Mouse (Mus musculus) layer of hippocampus, postnatal 36 days (tissue): ENCODE measurements around the gene Olfr194. TPM values are rescaled to one million over a fixed set of nuclear protein-coding genes. Genes with fewer than 3 reads are reported as not detected.
"Not testable (repeated sequence)": the region's sequence is repeated elsewhere in the genome, so short reads cannot be mapped to it uniquely, and the experiment has no call there.

Source experiments
- DNase-seq, 2 experiments: peaks; one replicate each; pipeline ENCODE4 v3.0.0; 2022
- total RNA-seq, 2 experiments: library from RNA; stranded (reverse); gene quantifications; 2 replicates each; pipeline ENCODE4 v1.2.3; 2021

Olfr194 gene
- total RNA-seq, result not detected

GRCm38 (mm10) chr16:59120969-59121368 lies at the start of gene Olfr194:
Gene Olfr194 (minus strand): TSS chr16:59121069.
- no peak for DNase-seq

DNA sequence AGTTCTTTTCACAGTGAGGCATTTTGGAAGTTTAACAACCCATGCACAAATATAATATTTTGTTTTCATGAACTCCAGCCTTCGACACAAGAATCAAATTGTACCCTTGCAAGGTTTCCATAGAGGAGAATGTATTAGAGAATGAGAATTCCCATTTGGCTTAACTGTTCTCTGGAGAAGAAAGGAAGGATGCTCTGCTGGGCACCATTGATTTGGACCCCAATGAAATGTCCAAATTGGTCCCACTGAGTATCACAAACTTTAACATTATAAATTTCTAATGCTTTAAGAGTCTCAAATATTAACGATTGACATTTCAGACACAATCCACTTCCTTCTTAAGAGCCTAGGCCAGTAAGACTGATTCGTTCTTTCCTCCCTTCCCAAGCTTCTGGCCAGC lies 49.5 kb upstream of the Olfr194 start, which contains the start of gene Olfr196:
Olfr196 (minus strand) TSS at position 101 of the 400 bp plus-strand sequence.
- no peak for DNase-seq

- no peak for DNase-seq
Observed at GRCm38 (mm10) chr16:59151996-59152395, 31.1 kb upstream of the Olfr194 start.

GRCm38 (mm10) chr16:59146746-59147145 lies 25.9 kb upstream of the Olfr194 start, which contains the start of gene Olfr195:
Gene Olfr195 (plus strand): TSS chr16:59147046.
- no peak for DNase-seq

DNA sequence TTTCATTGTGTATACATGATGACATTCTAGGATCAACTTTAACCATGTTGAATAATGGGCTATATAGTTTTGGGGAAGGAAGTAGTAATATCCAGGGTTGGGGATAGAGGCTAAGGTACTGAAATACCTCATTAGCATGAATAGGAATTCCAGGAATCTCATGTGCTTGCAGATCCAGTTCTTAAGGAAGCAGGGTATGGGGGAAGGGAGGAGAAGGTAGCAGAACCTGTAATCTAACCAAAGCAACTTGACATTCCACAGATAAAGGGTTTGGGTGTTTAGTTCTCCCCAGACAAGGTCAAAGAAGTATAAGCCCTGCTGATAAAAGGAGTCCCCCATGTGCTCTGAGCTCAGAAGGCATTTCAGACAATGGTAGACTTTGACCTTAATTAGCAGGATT lies 20.2 kb upstream of the Olfr194 start:
- no peak for DNase-seq

- DNase-seq, result no peak
Observed at GRCm38 (mm10) chr16:59130740-59131139, 9.9 kb upstream of the Olfr194 start.

- no peak for DNase-seq
Observed at GRCm38 (mm10) chr16:59111781-59112180, 9.1 kb downstream of the Olfr194 start, which contains the start of gene Olfr193. Gene Olfr193 (minus strand): TSS chr16:59111881.

DNA sequence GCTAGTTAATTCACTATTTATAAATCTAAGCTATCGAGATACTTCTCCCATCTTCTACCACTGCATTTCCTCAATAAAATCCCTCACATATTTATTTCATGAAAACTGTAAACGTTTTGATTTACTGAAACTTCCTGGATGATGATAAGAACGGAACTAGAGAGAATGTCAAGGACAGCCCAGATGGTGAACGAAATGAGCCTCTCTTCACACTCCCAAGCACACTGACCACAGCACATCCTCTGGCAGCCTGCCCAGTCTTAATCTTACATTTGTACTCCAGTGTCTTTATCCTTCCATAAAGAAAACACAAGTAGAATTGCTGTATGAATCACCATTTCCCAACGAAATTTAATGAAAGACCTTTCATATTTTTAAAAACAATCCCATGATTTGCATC lies 12.3 kb downstream of the Olfr194 start:
- DNase-seq, result not testable (repeated sequence)

GRCm38 (mm10) chr16:59105312-59105711 lies 15.6 kb downstream of the Olfr194 start:
- DNase-seq, result no peak

- DNase-seq, result not testable (repeated sequence)
Observed at GRCm38 (mm10) chr16:59089722-59090121, 31.1 kb downstream of the Olfr194 start, which contains the start of gene Olfr191. Gene Olfr191 (minus strand): TSS chr16:59089822.

GRCm38 (mm10) chr16:59081113-59081512 lies 39.8 kb downstream of the Olfr194 start:
- DNase-seq, result not testable (repeated sequence)

- DNase-seq, result no peak
Observed at GRCm38 (mm10) chr16:59077905-59078304, 43.0 kb downstream of the Olfr194 start, which contains the start of gene Olfr190. Gene Olfr190 (minus strand): TSS chr16:59078005.

DNA sequence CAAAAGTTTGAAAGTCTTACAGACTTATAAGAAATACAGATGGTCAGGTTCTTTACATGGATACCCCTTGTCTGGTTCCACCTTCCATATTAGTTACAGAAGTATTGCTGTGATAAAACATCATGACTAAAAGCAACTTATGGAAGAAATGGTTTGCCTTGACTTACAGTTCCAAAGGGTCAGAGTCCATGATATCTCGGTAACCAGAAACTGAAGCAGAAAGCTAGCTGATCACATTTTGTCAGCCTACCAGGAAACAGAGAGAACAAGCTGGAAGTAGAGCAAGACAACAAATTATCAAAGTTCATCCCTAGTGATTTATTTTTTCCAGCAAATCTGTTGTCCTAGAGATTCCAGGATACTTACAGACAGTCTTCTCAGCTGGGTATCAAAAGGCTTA lies 47.3 kb downstream of the Olfr194 start:
- no peak for DNase-seq

DNA sequence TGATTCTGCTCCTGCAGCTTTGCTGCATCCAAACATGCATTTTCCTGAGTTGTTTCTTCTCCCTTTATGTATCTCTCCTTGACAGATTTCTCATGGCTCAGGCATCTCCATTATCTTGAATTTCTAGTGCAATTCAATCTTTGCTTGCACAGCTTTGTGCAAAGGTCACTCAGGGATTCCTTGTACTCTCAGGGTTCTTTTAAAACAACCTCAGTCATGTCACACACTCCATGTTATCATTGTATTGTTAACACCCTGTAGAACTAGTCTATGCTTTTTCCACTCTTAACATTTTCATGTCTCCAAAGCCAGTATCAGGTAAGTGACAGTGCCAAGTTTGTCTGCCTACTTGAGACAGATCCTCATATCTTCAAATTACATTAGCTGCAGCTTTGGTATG lies 49.1 kb downstream of the Olfr194 start:
- DNase-seq, result no peak

Other genes starting within 250 kb of the Olfr194 start
- gene Olfr177, start 246.3 kb downstream of the Olfr194 start, total RNA-seq, result not detected
- gene Olfr178, start 229.0 kb downstream of the Olfr194 start, total RNA-seq, result not detected
- not detected for gene Olfr181, start 192.3 kb downstream of the Olfr194 start, total RNA-seq
- gene Olfr180, start 191.7 kb downstream of the Olfr194 start, total RNA-seq, result not detected
- not detected for gene Olfr183, start 125.7 kb downstream of the Olfr194 start, total RNA-seq
- not detected for gene Olfr186, start 90.8 kb downstream of the Olfr194 start, total RNA-seq
- gene Olfr187, start 81.3 kb downstream of the Olfr194 start, total RNA-seq, result not detected
- gene Olfr190, start 43.1 kb downstream of the Olfr194 start, total RNA-seq, result not detected
- gene Olfr191, start 31.2 kb downstream of the Olfr194 start, total RNA-seq, result not detected
- not detected for gene Olfr193, start 9.2 kb downstream of the Olfr194 start, total RNA-seq
- not detected for gene Olfr195, start 26.0 kb upstream of the Olfr194 start, total RNA-seq
- gene Olfr196, start 49.4 kb upstream of the Olfr194 start, total RNA-seq, result not detected
- not detected for gene Olfr198, start 82.5 kb upstream of the Olfr194 start, total RNA-seq
- gene Olfr199, start 98.7 kb upstream of the Olfr194 start, total RNA-seq, result not detected
- not detected for gene Olfr201, start 151.6 kb upstream of the Olfr194 start, total RNA-seq
- gene Olfr202, start 165.7 kb upstream of the Olfr194 start, total RNA-seq, result not detected
- gene Olfr203, start 177.8 kb upstream of the Olfr194 start, total RNA-seq, result not detected
- gene Olfr204, start 197.2 kb upstream of the Olfr194 start, total RNA-seq, result under 1 TPM; 0.05 to 0.08 TPM
- not detected for gene Olfr205, start 210.1 kb upstream of the Olfr194 start, total RNA-seq
- gene Olfr206, start 228.2 kb upstream of the Olfr194 start, total RNA-seq, result not detected
- not detected for gene Olfr209, start 242.9 kb upstream of the Olfr194 start, total RNA-seq